Mouse (Mus musculus): ENCODE measurements around the gene Scpep1. TPM values are rescaled to one million over a fixed set of nuclear protein-coding genes. Genes with fewer than 3 reads are reported as not detected.
"Not testable (repeated sequence)": the region's sequence is repeated elsewhere in the genome, so short reads cannot be mapped to it uniquely, and the experiment has no call there.

Gene Scpep1
- polyA plus RNA-seq, 1 experiment from 2014 or later = 31.4 TPM

GRCm38 (mm10) chr11:88897624-88898379, 57.5 kb downstream of the Scpep1 start:
- no peaks in the 10 kb centered on the region for H3K9me3 ChIP-seq (replicated peaks; ENCODE audit: control insufficient read depth, low read length)
- no peak overlapping the region for H3K4me3 ChIP-seq (ENCODE audit: low read depth, low read length)
- H3K27ac ChIP-seq (ENCODE audit: low read depth, low read length) = no peak overlapping the region
- 57% methylated on average over 15 of the region's 15 CpGs for WGBS
- no peaks in the 10 kb centered on the region for H3K4me1 ChIP-seq (ENCODE audit: control insufficient read depth, insufficient read depth, low read length)
- H3K27me3 ChIP-seq (replicated peaks; ENCODE audit: control insufficient read depth, insufficient read depth, low read length) = no peaks in the 10 kb centered on the region
- ATAC-seq (no peak), DNase-seq (ENCODE audit: low spot score) (no peak)
- no peaks in the 10 kb centered on the region for H3K36me3 ChIP-seq (ENCODE audit: control insufficient read depth, insufficient read depth, low read length)
- no peak overlapping the region for H3K9ac ChIP-seq (ENCODE audit: low read length)
- H3K4me2 ChIP-seq (ENCODE audit: low read length) = no peak overlapping the region

DNA sequence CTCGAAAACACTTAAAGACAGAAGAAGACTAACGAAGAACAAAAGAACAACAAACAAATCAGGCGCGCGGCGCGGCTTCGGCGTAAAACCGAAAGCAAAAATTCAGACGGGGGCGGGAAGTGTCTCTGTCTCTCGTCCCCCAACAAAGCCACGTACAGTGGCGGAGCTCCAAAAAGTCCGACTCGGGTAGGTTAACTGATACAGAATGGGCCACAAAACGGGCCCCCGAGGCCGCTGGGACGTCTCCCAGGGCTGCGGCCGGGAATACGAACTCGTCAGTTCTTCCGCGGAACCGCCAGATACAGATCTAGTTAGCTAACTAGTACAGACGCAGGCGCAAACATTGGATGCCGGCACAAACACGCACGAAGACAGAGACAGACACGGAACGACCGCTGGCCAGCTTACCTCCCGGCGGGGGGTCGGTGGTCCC, 59.4 kb downstream of the Scpep1 start:
- 0 out of 2 replicates have a peak overlapping the region, but pooled peaks have one; percentile 20 for H3K4me2 ChIP-seq (ENCODE audit: low read length)
- WGBS = 45% methylated on average over 24 of the region's 39 CpGs
- not testable (repeated sequence) for H3K9me3 ChIP-seq (replicated peaks; ENCODE audit: control insufficient read depth, low read length); ATAC-seq; H3K27ac ChIP-seq (ENCODE audit: low read depth, low read length); H3K4me1 ChIP-seq (ENCODE audit: control insufficient read depth, insufficient read depth, low read length); H3K36me3 ChIP-seq (ENCODE audit: control insufficient read depth, insufficient read depth, low read length); H3K9ac ChIP-seq (ENCODE audit: low read length); DNase-seq (ENCODE audit: low spot score); H3K27me3 ChIP-seq (replicated peaks; ENCODE audit: control insufficient read depth, insufficient read depth, low read length)
- H3K4me3 ChIP-seq (ENCODE audit: low read depth, low read length) = peak overlapping the region; percentile 19

GRCm38 (mm10) chr11:88895235-88895634, 60.0 kb downstream of the Scpep1 start:
- H3K4me1 ChIP-seq (ENCODE audit: control insufficient read depth, insufficient read depth, low read length); H3K36me3 ChIP-seq (ENCODE audit: control insufficient read depth, insufficient read depth, low read length); H3K27me3 ChIP-seq (replicated peaks; ENCODE audit: control insufficient read depth, insufficient read depth, low read length); H3K4me2 ChIP-seq (ENCODE audit: low read length); H3K9me3 ChIP-seq (replicated peaks; ENCODE audit: control insufficient read depth, low read length); H3K27ac ChIP-seq (ENCODE audit: low read depth, low read length); H3K4me3 ChIP-seq (ENCODE audit: low read depth, low read length); ATAC-seq; H3K9ac ChIP-seq (ENCODE audit: low read length); DNase-seq (ENCODE audit: low spot score): not testable (repeated sequence)
- 48% methylated on average over 14 of the region's 20 CpGs for WGBS

DNA sequence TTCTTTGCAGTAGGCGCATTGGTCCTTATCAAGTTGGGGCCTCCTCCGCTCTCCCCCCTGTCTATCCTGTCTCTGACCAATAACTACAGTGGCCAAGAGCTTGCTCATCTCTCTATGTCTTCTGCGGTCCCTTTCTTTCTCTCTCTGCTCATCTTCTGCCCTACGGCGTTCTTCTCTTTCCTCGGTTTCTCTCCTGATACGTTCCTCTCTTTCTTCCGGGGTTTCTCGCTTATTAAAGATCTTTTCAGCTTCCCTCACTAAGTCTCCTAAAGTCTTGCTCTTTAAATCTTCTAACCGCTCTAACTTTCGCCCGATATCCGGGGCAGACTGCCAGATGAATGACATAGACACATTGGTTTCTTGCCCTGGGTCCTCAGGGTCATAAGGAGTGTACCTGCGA, 61.0 kb downstream of the Scpep1 start:
- not testable (repeated sequence) for DNase-seq (ENCODE audit: low spot score); H3K4me2 ChIP-seq (ENCODE audit: low read length); H3K4me1 ChIP-seq (ENCODE audit: control insufficient read depth, insufficient read depth, low read length); H3K9ac ChIP-seq (ENCODE audit: low read length); H3K27ac ChIP-seq (ENCODE audit: low read depth, low read length); ATAC-seq; H3K36me3 ChIP-seq (ENCODE audit: control insufficient read depth, insufficient read depth, low read length); H3K27me3 ChIP-seq (replicated peaks; ENCODE audit: control insufficient read depth, insufficient read depth, low read length); H3K4me3 ChIP-seq (ENCODE audit: low read depth, low read length); H3K9me3 ChIP-seq (replicated peaks; ENCODE audit: control insufficient read depth, low read length)
- WGBS = 95% methylated on average over 11 of the region's 14 CpGs

GRCm38 (mm10) chr11:88893501-88893900, 61.8 kb downstream of the Scpep1 start:
- H3K9ac ChIP-seq (ENCODE audit: low read length); H3K4me2 ChIP-seq (ENCODE audit: low read length); H3K4me1 ChIP-seq (ENCODE audit: control insufficient read depth, insufficient read depth, low read length); ATAC-seq; DNase-seq (ENCODE audit: low spot score); H3K27me3 ChIP-seq (replicated peaks; ENCODE audit: control insufficient read depth, insufficient read depth, low read length); H3K27ac ChIP-seq (ENCODE audit: low read depth, low read length); H3K9me3 ChIP-seq (replicated peaks; ENCODE audit: control insufficient read depth, low read length); H3K36me3 ChIP-seq (ENCODE audit: control insufficient read depth, insufficient read depth, low read length); H3K4me3 ChIP-seq (ENCODE audit: low read depth, low read length): not testable (repeated sequence)
- 96% methylated on average over 3 of the region's 8 CpGs for WGBS

DNA sequence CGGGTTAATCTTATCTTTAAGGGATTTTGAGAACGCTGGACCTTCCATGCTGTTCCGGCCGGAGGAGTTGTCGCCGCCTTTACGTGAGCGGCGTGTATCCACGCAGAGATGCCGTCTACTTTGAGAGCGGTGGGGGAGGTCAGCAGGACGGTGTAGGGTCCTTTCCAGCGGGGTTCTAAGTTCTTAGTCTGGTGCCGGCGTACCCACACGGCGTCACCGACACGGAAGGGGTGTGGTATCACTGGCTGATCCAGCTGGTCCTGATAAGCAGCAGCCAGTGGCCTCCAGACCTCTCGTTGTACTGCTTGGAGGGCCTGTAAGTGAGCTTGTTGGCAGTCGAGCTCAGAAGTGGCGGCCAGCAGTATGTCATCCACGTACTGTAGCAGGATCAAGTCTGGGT, 62.5 kb downstream of the Scpep1 start:
- not testable (repeated sequence) for H3K27me3 ChIP-seq (replicated peaks; ENCODE audit: control insufficient read depth, insufficient read depth, low read length); H3K4me1 ChIP-seq (ENCODE audit: control insufficient read depth, insufficient read depth, low read length); H3K36me3 ChIP-seq (ENCODE audit: control insufficient read depth, insufficient read depth, low read length); DNase-seq (ENCODE audit: low spot score); H3K9me3 ChIP-seq (replicated peaks; ENCODE audit: control insufficient read depth, low read length); H3K27ac ChIP-seq (ENCODE audit: low read depth, low read length); ATAC-seq; H3K9ac ChIP-seq (ENCODE audit: low read length); H3K4me3 ChIP-seq (ENCODE audit: low read depth, low read length); H3K4me2 ChIP-seq (ENCODE audit: low read length)
- WGBS = 96% methylated on average over 20 of the region's 24 CpGs

DNA sequence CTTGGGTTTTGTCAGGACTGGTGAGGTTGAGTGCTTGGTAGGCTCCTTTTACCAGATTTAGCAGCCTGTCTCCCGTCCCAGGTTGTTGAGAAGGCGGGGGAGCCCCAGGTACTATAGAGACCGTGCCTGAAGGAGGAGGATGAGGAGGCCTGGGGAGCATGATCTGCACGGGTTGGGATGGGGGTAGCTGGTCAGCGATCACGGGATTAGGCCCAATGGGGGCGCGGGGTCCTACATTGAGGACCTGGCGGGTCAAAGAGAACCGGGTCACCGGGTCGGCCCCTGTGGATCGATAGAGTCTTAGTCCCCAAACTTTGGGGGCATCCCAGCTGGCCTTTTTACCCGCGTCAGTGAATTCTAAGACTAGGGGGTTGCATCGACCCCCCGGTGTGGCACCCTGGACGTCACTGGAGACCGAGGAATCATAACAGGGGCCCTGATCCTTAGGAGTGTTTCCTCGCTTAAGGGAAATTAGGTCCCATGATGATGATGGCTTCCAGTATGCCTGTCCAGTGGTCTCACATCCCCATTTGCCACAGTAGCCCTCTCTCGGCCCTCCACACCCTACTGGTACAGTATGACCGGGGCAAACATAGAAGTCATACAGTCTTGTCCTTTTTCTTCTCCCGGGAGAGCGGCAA, 63.2 kb downstream of the Scpep1 start:
- not testable (repeated sequence) for H3K4me1 ChIP-seq (ENCODE audit: control insufficient read depth, insufficient read depth, low read length); H3K36me3 ChIP-seq (ENCODE audit: control insufficient read depth, insufficient read depth, low read length); H3K9ac ChIP-seq (ENCODE audit: low read length); H3K4me3 ChIP-seq (ENCODE audit: low read depth, low read length); ATAC-seq; H3K4me2 ChIP-seq (ENCODE audit: low read length); DNase-seq (ENCODE audit: low spot score); H3K27ac ChIP-seq (ENCODE audit: low read depth, low read length); H3K27me3 ChIP-seq (replicated peaks; ENCODE audit: control insufficient read depth, insufficient read depth, low read length); H3K9me3 ChIP-seq (replicated peaks; ENCODE audit: control insufficient read depth, low read length)
- 97% methylated on average over 20 of the region's 24 CpGs for WGBS

DNA sequence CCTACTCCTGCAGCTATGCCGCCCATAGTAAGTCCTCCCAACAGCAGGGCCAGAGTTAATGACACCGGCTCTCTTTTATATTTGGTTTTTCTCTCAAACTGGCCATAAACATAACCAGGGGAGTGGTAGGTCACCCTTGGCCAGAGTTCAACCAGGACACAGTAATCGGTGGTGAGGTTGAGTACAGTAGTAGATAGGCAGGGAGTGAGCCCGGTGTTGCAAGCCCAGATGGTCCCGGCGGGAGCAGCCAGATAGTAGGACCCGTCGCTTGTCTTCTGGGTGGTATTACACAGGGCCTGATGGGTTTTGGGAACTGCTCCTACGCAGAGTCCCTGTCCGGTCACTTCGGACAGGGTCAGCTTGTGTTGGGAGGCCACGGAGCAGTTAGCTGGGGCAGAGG, 63.8 kb downstream of the Scpep1 start:
- H3K27me3 ChIP-seq (replicated peaks; ENCODE audit: control insufficient read depth, insufficient read depth, low read length); H3K4me1 ChIP-seq (ENCODE audit: control insufficient read depth, insufficient read depth, low read length); DNase-seq (ENCODE audit: low spot score); H3K27ac ChIP-seq (ENCODE audit: low read depth, low read length); H3K36me3 ChIP-seq (ENCODE audit: control insufficient read depth, insufficient read depth, low read length); H3K4me2 ChIP-seq (ENCODE audit: low read length); H3K4me3 ChIP-seq (ENCODE audit: low read depth, low read length); H3K9ac ChIP-seq (ENCODE audit: low read length); H3K9me3 ChIP-seq (replicated peaks; ENCODE audit: control insufficient read depth, low read length); ATAC-seq: not testable (repeated sequence)
- 100% methylated on average over 2 of the region's 12 CpGs for WGBS

- H3K27me3 ChIP-seq (replicated peaks; ENCODE audit: control insufficient read depth, insufficient read depth, low read length); H3K4me3 ChIP-seq (ENCODE audit: low read depth, low read length); H3K9me3 ChIP-seq (replicated peaks; ENCODE audit: control insufficient read depth, low read length); DNase-seq (ENCODE audit: low spot score); H3K9ac ChIP-seq (ENCODE audit: low read length); H3K36me3 ChIP-seq (ENCODE audit: control insufficient read depth, insufficient read depth, low read length); ATAC-seq; H3K4me1 ChIP-seq (ENCODE audit: control insufficient read depth, insufficient read depth, low read length); H3K4me2 ChIP-seq (ENCODE audit: low read length); H3K27ac ChIP-seq (ENCODE audit: low read depth, low read length): not testable (repeated sequence)
- 83% methylated on average over 7 of the region's 11 CpGs for WGBS
Observed at GRCm38 (mm10) chr11:88890904-88891303, 64.4 kb downstream of the Scpep1 start.

All from forebrain, embryonic 14.5 days (tissue).